Mouse (Mus musculus): ENCODE measurements around the gene Nlrp5. TPM values are rescaled to one million over a fixed set of nuclear protein-coding genes. Genes with fewer than 3 reads are reported as not detected.
"Not testable (repeated sequence)": the region's sequence is repeated elsewhere in the genome, so short reads cannot be mapped to it uniquely, and the experiment has no call there.

The Nlrp5 gene
- not detected in 2 replicates for polyA plus RNA-seq (2014; fragmentation: Nextera tagmentation; extraction: Ambion mirVana)

DNA sequence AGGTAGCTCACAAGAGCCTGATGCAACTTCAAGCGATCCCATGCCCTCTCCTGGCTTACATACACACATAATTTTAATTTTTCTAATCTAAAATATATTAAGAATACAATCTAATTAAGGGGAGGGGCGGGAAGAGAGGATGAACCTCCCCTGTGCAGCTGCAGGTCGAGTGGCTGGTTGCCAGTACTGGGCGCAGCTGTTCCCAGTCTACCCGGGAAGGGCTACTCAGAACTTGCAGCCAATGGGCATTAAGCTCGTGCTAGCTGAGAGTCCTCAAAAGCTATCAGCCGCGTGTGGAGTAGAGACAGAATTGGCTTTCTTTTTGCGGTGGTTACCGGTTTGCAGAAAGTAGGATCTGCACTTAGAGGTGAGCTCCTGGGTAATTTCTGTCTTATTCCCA is at the start of gene Nlrp5:
Nlrp5 (plus strand) TSS at position 301 of the 400 bp plus-strand sequence.
- no peak for DNase-seq (ENCODE audit: low spot score)
- Histone ChIP-seq H3K36me3 (replicated peaks; ENCODE audit: control insufficient read depth, insufficient read depth, low read depth, low read length) (no peaks in the 10 kb centered on the region), H3K4me3 (ENCODE audit: low read depth, low read length) (no peak within 1 kb of the TSS), H3K9me3 (replicated peaks; ENCODE audit: control insufficient read depth, low read length) (no peaks in the 10 kb centered on the region), H3K4me2 (ENCODE audit: low read depth, low read length) (no peak within 1 kb of the TSS), H3K9ac (replicated peaks; ENCODE audit: low read length) (no peak within 1 kb of the TSS), H3K27me3 (ENCODE audit: control insufficient read depth, insufficient read depth, low read length) (no peaks in the 10 kb centered on the region), H3K4me1 (ENCODE audit: control insufficient read depth, insufficient read depth, low read length) (no peaks in the 10 kb centered on the region), H3K27ac (replicated peaks; ENCODE audit: low read depth, low read length) (no peak within 1 kb of the TSS)
- WGBS: 73% methylated on average over 10 of the region's 10 CpGs
- ATAC-seq (replicated peaks; ENCODE audit: insufficient number of reproducible peaks, low FRiP score, low TSS enrichment, low read depth): no peak

DNA sequence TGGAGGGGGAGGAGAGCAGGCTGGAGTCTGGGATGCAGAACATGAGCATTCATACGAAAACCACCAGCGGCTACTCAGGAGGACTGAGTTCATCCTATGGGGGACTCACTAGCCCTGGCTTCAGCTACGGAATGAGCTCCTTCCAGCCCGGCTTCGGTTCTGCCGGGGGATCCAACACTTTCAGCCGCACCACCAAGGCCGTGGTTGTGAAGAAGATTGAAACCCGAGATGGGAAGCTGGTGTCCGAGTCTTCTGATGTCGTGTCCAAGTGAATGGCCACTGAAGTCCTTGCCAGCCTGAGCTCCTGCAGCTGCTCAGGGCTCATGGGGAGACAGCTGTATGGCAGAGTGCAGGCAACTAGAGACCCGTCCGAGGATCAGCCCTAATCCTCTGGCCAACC is 27.4 kb upstream of the Nlrp5 start:
- H3K4me3 ChIP-seq (ENCODE audit: low read depth, low read length); ATAC-seq (replicated peaks; ENCODE audit: insufficient number of reproducible peaks, low FRiP score, low TSS enrichment, low read depth); H3K27me3 ChIP-seq (ENCODE audit: control insufficient read depth, insufficient read depth, low read length); DNase-seq (ENCODE audit: low spot score); H3K27ac ChIP-seq (replicated peaks; ENCODE audit: low read depth, low read length); H3K36me3 ChIP-seq (replicated peaks; ENCODE audit: control insufficient read depth, insufficient read depth, low read depth, low read length); H3K9me3 ChIP-seq (replicated peaks; ENCODE audit: control insufficient read depth, low read length); H3K4me2 ChIP-seq (ENCODE audit: low read depth, low read length); H3K4me1 ChIP-seq (ENCODE audit: control insufficient read depth, insufficient read depth, low read length); H3K9ac ChIP-seq (replicated peaks; ENCODE audit: low read length): not testable (repeated sequence)
- WGBS: 89% methylated on average over 11 of the region's 13 CpGs

DNA sequence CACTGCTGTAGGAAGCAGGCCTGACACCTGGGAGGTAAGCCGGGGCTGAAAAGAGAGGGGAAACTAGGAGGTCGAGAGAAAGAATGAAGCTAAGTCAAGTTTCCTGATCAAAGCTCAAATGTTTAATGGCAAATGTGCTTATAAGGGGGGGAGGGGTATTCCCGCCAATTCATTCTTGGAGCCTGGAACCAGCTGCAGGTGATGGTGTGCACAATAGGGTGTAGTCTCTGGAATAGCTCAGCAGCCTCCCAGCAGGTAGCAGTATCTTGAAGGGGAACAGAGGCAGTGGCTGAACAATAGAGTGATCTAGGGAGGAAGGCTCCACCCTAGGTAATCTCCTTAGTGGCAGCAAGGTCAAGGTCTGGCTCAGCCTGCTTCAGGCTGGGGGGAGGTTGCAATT is 84.5 kb downstream of the Nlrp5 start:
- 77% methylated on average over 3 of the region's 3 CpGs for WGBS
- H3K4me2 ChIP-seq (ENCODE audit: low read depth, low read length); H3K36me3 ChIP-seq (replicated peaks; ENCODE audit: control insufficient read depth, insufficient read depth, low read depth, low read length); H3K4me3 ChIP-seq (ENCODE audit: low read depth, low read length); ATAC-seq (replicated peaks; ENCODE audit: insufficient number of reproducible peaks, low FRiP score, low TSS enrichment, low read depth); DNase-seq (ENCODE audit: low spot score); H3K4me1 ChIP-seq (ENCODE audit: control insufficient read depth, insufficient read depth, low read length); H3K9ac ChIP-seq (replicated peaks; ENCODE audit: low read length); H3K27me3 ChIP-seq (ENCODE audit: control insufficient read depth, insufficient read depth, low read length); H3K27ac ChIP-seq (replicated peaks; ENCODE audit: low read depth, low read length); H3K9me3 ChIP-seq (replicated peaks; ENCODE audit: control insufficient read depth, low read length): not testable (repeated sequence)

DNA sequence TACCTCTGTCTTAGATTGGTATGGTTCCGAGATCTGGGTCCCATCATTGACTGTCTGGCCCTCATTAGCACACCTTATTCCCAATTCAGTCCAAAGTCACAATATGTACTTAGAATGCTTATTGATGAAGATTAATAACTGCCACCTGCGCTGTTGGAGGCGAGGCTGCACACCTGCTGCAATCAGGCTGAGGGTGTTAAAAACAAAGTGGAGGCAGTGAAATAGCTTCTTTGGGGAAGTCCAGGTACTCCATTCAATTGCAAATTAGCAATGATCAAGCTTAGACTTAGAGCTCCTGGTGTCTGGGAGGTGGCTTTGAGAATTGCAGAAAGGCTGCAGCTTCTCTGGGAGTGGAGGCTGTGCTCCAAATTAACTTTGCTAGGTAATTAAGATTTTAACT is 85.1 kb downstream of the Nlrp5 start:
- not testable (repeated sequence) for H3K4me2 ChIP-seq (ENCODE audit: low read depth, low read length); H3K4me3 ChIP-seq (ENCODE audit: low read depth, low read length); H3K4me1 ChIP-seq (ENCODE audit: control insufficient read depth, insufficient read depth, low read length); H3K9me3 ChIP-seq (replicated peaks; ENCODE audit: control insufficient read depth, low read length); ATAC-seq (replicated peaks; ENCODE audit: insufficient number of reproducible peaks, low FRiP score, low TSS enrichment, low read depth); DNase-seq (ENCODE audit: low spot score); H3K27ac ChIP-seq (replicated peaks; ENCODE audit: low read depth, low read length); H3K27me3 ChIP-seq (ENCODE audit: control insufficient read depth, insufficient read depth, low read length); H3K36me3 ChIP-seq (replicated peaks; ENCODE audit: control insufficient read depth, insufficient read depth, low read depth, low read length); H3K9ac ChIP-seq (replicated peaks; ENCODE audit: low read length)
- 63% methylated on average over 3 of the region's 3 CpGs for WGBS

DNA sequence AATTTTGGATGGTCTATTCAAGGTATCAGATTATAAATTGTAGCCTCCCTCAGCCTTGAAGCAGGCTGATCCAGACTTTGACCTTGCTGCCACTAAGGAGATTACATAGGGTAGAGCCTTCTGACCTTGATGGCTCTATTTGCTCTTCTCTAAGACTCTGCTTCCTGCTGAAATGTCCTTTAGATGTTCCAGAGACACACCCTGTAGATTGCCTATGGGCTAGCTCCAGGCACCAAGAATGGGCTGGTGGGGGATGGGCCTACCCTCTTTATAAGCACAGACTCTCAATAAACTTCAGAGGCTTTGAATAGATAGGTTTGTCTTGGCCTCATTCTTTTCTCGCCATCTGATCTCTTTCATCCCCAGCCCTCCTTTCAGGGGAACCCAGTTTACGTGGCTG is 87.2 kb downstream of the Nlrp5 start:
- H3K4me3 ChIP-seq (ENCODE audit: low read depth, low read length); H3K9ac ChIP-seq (replicated peaks; ENCODE audit: low read length); ATAC-seq (replicated peaks; ENCODE audit: insufficient number of reproducible peaks, low FRiP score, low TSS enrichment, low read depth); H3K4me2 ChIP-seq (ENCODE audit: low read depth, low read length); H3K36me3 ChIP-seq (replicated peaks; ENCODE audit: control insufficient read depth, insufficient read depth, low read depth, low read length); DNase-seq (ENCODE audit: low spot score); H3K9me3 ChIP-seq (replicated peaks; ENCODE audit: control insufficient read depth, low read length); H3K4me1 ChIP-seq (ENCODE audit: control insufficient read depth, insufficient read depth, low read length); H3K27ac ChIP-seq (replicated peaks; ENCODE audit: low read depth, low read length); H3K27me3 ChIP-seq (ENCODE audit: control insufficient read depth, insufficient read depth, low read length): not testable (repeated sequence)
- 63% methylated on average over 2 of the region's 2 CpGs for WGBS

Small RNA genes lying within 50 kb of the gene (microRNA-seq; reads per million reads assigned to microRNA genes)
- not detected for gene Gm25196 (ENCODE audit: borderline number of aligned reads)

Other genes starting within 250 kb of the Nlrp5 start
- not detected in 2 replicates for gene Gm10662, start 241.4 kb upstream of the Nlrp5 start, polyA plus RNA-seq (2014; fragmentation: Nextera tagmentation; extraction: Ambion mirVana)
- not detected in 2 replicates for gene Vmn1r165, start 168.6 kb upstream of the Nlrp5 start, polyA plus RNA-seq (2014; fragmentation: Nextera tagmentation; extraction: Ambion mirVana)
- not detected in 2 replicates for gene Vmn1r166, start 134.2 kb upstream of the Nlrp5 start, polyA plus RNA-seq (2014; fragmentation: Nextera tagmentation; extraction: Ambion mirVana)
- gene Gm6902, start 107.0 kb upstream of the Nlrp5 start, polyA plus RNA-seq (2014; fragmentation: Nextera tagmentation; extraction: Ambion mirVana): not detected in 2 replicates
- not detected in 2 replicates for gene Nlrp4e, start 84.7 kb upstream of the Nlrp5 start, polyA plus RNA-seq (2014; fragmentation: Nextera tagmentation; extraction: Ambion mirVana)
- not detected in 2 replicates for gene Vmn1r167, start 121.3 kb downstream of the Nlrp5 start, polyA plus RNA-seq (2014; fragmentation: Nextera tagmentation; extraction: Ambion mirVana)
- not detected in 2 replicates for gene Vmn1r168, start 153.8 kb downstream of the Nlrp5 start, polyA plus RNA-seq (2014; fragmentation: Nextera tagmentation; extraction: Ambion mirVana)
- gene Vmn1r169, start 189.6 kb downstream of the Nlrp5 start, polyA plus RNA-seq (2014; fragmentation: Nextera tagmentation; extraction: Ambion mirVana): not detected in 2 replicates
- not detected in 2 replicates for gene Vmn1r170, start 220.3 kb downstream of the Nlrp5 start, polyA plus RNA-seq (2014; fragmentation: Nextera tagmentation; extraction: Ambion mirVana)
- gene Vmn1r171, start 244.8 kb downstream of the Nlrp5 start, polyA plus RNA-seq (2014; fragmentation: Nextera tagmentation; extraction: Ambion mirVana): not detected in 2 replicates

Data from embryonic facial prominence, embryonic 11.5 days (tissue).